Mouse (Mus musculus): Measurements from ENCODE around the gene Abhd14b. TPM values are rescaled to one million over a fixed set of nuclear protein-coding genes. Genes with fewer than 3 reads are reported as not detected.

Gene Abhd14b
- polyA plus RNA-seq, 1 experiment from 2014 or later: 10.7 TPM

DNA sequence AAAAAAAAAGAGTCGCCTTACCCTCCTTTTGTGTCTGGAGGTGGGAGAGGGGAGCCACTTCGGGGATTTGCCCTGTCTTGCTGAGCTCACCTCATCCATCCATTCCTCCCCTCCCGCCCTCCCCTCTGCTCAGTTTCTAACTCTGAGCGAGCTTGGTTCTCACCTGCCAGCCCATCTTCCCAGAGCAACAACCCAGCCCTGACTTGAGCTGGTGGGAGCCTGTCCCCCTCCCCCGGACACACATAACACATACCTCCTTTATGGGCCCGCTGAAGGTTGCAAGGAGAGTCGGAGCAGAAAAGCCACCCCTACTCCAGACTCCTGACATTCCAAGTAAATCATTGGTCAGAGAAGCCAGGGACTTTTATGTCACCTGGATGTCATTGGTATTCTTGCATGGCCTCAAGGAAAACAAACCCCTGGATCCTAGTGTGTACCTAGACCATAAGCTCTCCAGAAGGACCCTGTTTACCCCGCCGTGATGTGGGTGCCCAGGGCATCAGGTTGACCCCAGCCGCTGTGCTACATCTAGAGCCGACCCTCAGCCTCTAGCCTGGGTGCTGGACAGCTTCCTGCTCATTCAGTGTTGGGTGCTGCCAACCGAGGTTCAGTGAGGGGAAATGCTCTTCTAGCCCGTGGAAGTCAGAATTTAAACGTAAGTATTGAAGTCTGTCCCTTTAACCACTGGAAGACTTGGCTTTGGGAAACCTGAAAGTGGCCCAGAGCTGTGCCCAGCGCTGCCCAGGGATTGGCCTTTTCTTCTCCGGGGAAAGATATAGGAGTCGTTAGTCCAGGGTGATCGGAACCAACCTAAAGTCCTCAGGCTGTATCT, 26.0 kb upstream of the Abhd14b start:
- H3K36me3 ChIP-seq (ENCODE audit: control insufficient read depth, insufficient read depth): no peaks in the 10 kb centered on the region
- H3K9ac ChIP-seq (ENCODE audit: low read length): peak overlapping the region; percentile 58
- H3K4me1 ChIP-seq (ENCODE audit: control insufficient read depth, insufficient read depth, low read length): peaks cover 21% of the 10 kb centered on the region
- peak overlapping the region; percentile 49 for H3K4me2 ChIP-seq (ENCODE audit: low read depth, low read length)
- 18% methylated on average over 18 of the region's 18 CpGs for WGBS
- no peaks in the 10 kb centered on the region for H3K27me3 ChIP-seq (ENCODE audit: control insufficient read depth, insufficient read depth, low read length)
- peak overlapping the region; percentile 26; the same call in 1 of the 2 replicates for H3K4me3 ChIP-seq (ENCODE audit: low read length)
- H3K9me3 ChIP-seq (replicated peaks; ENCODE audit: control insufficient read depth, low read length): no peaks in the 10 kb centered on the region
- 0 out of 2 replicates have a peak, but pooled peaks have one; percentile 5 for ATAC-seq (replicated peaks; ENCODE audit: extremely low read depth, insufficient read depth, low FRiP score)
- H3K27ac ChIP-seq (ENCODE audit: low read length): no peak overlapping the region

DNA sequence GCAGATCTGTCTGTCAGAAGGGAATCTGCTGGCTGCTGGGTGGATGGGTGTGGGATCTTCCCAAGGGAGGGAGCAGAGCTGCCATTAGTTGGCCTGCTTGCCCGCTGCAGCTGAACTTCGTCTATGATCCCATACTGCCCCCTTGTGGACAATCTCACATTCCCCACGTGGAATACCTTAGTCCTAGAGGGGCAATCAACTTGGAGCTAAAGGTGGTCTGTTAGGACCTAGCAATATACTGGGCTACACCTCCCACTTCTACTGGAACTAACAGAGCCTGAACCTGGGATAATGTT, 25.4 kb upstream of the Abhd14b start:
- Histone ChIP-seq H3K9ac (ENCODE audit: low read length) (peak overlapping the region; percentile 58), H3K36me3 (ENCODE audit: control insufficient read depth, insufficient read depth) (no peaks in the 10 kb centered on the region), H3K27ac (ENCODE audit: low read length) (no peak overlapping the region), H3K4me1 (ENCODE audit: control insufficient read depth, insufficient read depth, low read length) (peaks cover 18% of the 10 kb centered on the region), H3K27me3 (ENCODE audit: control insufficient read depth, insufficient read depth, low read length) (no peaks in the 10 kb centered on the region), H3K9me3 (replicated peaks; ENCODE audit: control insufficient read depth, low read length) (no peaks in the 10 kb centered on the region), H3K4me2 (ENCODE audit: low read depth, low read length) (peak overlapping the region; percentile 49), H3K4me3 (ENCODE audit: low read length) (peak overlapping the region; percentile 26; the same call in 1 of the 2 replicates)
- ATAC-seq (replicated peaks; ENCODE audit: extremely low read depth, insufficient read depth, low FRiP score): peak; percentile 56
- WGBS: 0% methylated on average over 3 of the region's 3 CpGs

DNA sequence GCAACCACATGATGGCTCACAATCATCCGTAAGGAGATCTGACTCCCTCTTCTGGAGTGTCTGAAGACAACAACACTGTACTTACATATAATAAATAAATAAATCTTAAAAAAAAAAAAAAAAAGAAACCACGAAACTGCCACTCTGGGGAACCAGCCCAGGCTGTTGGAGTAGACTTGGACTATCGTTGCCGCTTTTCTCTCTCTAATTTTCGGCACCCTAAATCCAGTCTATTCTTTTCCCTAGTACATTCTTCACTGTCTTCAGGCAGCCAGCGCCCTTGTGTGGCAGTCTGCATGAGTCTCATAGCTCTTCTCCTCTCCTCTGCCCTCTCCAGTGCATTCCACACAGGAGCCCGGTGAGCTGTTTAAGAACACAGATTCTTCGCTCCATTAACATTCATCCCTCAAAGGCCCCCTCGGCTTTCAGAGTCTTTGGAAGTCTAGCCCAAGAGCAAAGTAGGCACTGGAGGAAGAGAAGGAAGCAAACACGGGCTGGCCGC, 18.5 kb upstream of the Abhd14b start:
- 13% methylated on average over 11 of the region's 11 CpGs for WGBS
- Histone ChIP-seq H3K27me3 (ENCODE audit: control insufficient read depth, insufficient read depth, low read length) (no peaks in the 10 kb centered on the region), H3K4me3 (ENCODE audit: low read length) (peak overlapping the region; percentile 92), H3K27ac (ENCODE audit: low read length) (peak overlapping the region; percentile 95), H3K4me2 (ENCODE audit: low read depth, low read length) (peak overlapping the region; percentile 74), H3K9ac (ENCODE audit: low read length) (peak overlapping the region; percentile 69), H3K36me3 (ENCODE audit: control insufficient read depth, insufficient read depth) (peaks cover 28% of the 10 kb centered on the region), H3K9me3 (replicated peaks; ENCODE audit: control insufficient read depth, low read length) (no peaks in the 10 kb centered on the region), H3K4me1 (ENCODE audit: control insufficient read depth, insufficient read depth, low read length) (peaks cover 10% of the 10 kb centered on the region)
- peak; percentile 54 for ATAC-seq (replicated peaks; ENCODE audit: extremely low read depth, insufficient read depth, low FRiP score)

DNA sequence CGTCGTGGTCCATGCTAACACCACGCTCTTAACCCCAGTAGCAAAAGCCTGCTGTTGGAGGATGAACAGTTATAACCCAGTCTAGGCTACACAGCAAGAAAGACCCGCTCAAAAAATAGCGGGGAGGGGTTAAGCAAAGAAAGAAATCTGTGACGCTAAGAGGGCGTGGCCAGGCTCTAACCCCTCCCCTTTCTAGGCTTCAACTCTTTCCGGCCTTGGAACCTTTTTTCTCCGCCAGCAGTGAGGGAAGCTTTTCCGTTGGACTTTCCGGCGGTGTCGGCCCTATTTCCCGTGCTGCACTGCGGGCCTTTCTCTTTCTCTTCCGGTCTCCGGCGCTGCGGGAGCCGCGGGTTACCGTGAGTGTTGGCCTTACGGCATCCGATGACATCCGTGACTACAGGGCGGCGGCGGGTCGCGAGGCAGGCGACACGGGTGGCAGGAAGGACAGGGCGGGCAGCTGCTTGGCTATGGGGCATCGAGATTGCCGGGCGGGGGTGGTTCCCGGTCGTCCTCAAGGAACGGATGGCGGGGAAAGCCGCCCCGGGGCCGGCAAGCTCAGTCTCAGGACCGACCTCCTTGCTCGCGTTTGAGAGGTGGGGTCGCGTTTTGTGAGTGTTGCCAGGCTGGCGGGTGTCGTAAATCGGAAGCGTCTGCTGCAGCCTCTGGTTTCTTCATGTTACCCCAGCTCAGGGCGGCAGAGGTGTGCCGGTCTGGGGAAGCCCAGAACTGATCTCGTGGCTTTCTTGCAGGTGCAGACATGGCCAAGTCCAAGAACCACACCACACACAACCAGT, 17.8 kb upstream of the Abhd14b start, which contains the start of gene Rpl29:
Gene Rpl29 (plus strand): TSS at position 234 of the 794 bp plus-strand sequence.
- Histone ChIP-seq H3K27me3 (ENCODE audit: control insufficient read depth, insufficient read depth, low read length) (no peaks in the 10 kb centered on the region), H3K9me3 (replicated peaks; ENCODE audit: control insufficient read depth, low read length) (no peaks in the 10 kb centered on the region), H3K27ac (ENCODE audit: low read length) (peak within 1 kb of the TSS; percentile 95), H3K9ac (ENCODE audit: low read length) (peak within 1 kb of the TSS; percentile 96), H3K4me3 (ENCODE audit: low read length) (peak within 1 kb of the TSS; percentile 92), H3K4me2 (ENCODE audit: low read depth, low read length) (peak within 1 kb of the TSS; percentile 87), H3K4me1 (ENCODE audit: control insufficient read depth, insufficient read depth, low read length) (peaks cover 10% of the 10 kb centered on the region), H3K36me3 (ENCODE audit: control insufficient read depth, insufficient read depth) (peaks cover 29% of the 10 kb centered on the region)
- peak; percentile 93 for ATAC-seq (replicated peaks; ENCODE audit: extremely low read depth, insufficient read depth, low FRiP score)
- under 1% methylated on average over 53 of the region's 55 CpGs for WGBS

DNA sequence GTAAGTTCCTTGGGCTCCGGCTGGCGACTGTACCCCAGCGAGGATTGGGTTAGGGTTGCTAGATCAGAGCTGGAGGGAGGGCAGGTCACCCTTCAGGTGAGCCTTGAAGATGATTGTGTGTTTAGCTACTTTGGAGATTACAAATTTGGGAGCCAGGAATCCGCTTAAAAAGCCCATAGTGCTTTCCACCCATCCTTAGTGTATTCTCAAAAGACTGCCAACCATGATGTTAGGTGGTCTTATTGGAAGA, 17.3 kb upstream of the Abhd14b start:
- Histone ChIP-seq H3K27me3 (ENCODE audit: control insufficient read depth, insufficient read depth, low read length) (no peaks in the 10 kb centered on the region), H3K9me3 (replicated peaks; ENCODE audit: control insufficient read depth, low read length) (no peaks in the 10 kb centered on the region), H3K27ac (ENCODE audit: low read length) (peak overlapping the region; percentile 92), H3K4me2 (ENCODE audit: low read depth, low read length) (peak overlapping the region; percentile 87), H3K4me1 (ENCODE audit: control insufficient read depth, insufficient read depth, low read length) (peaks cover 10% of the 10 kb centered on the region), H3K36me3 (ENCODE audit: control insufficient read depth, insufficient read depth) (peaks cover 29% of the 10 kb centered on the region), H3K4me3 (ENCODE audit: low read length) (peak overlapping the region; percentile 92), H3K9ac (ENCODE audit: low read length) (peak overlapping the region; percentile 96)
- 0% methylated on average over 4 of the region's 4 CpGs for WGBS
- ATAC-seq (replicated peaks; ENCODE audit: extremely low read depth, insufficient read depth, low FRiP score): no peak

DNA sequence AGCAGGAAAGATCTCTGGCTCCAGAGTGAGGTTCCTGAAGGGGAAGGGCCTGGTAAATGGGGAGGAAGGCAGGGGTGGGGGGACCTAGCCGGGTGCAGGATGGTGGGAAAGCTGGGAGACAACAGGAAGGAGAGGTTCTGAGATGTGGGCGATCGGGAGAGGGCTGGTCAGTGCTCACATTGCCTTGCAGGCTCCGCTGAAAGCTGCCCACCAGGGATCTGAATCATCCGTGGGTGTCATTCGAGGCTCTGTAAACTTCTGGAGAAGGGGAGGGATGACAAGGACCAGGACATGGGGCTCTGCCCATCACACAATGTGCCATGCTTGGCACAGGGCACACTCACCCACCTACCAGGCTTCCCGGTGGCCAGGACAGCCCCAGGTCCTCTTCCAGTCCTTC, 13.9 kb upstream of the Abhd14b start:
- WGBS: 66% methylated on average over 7 of the region's 7 CpGs
- Histone ChIP-seq H3K27me3 (ENCODE audit: control insufficient read depth, insufficient read depth, low read length) (no peaks in the 10 kb centered on the region), H3K9me3 (replicated peaks; ENCODE audit: control insufficient read depth, low read length) (no peaks in the 10 kb centered on the region), H3K4me1 (ENCODE audit: control insufficient read depth, insufficient read depth, low read length) (peaks cover 17% of the 10 kb centered on the region), H3K4me3 (ENCODE audit: low read length) (no peak overlapping the region), H3K4me2 (ENCODE audit: low read depth, low read length) (no peak overlapping the region), H3K9ac (ENCODE audit: low read length) (no peak overlapping the region), H3K36me3 (ENCODE audit: control insufficient read depth, insufficient read depth) (peaks cover 29% of the 10 kb centered on the region), H3K27ac (ENCODE audit: low read length) (no peak overlapping the region)
- ATAC-seq (replicated peaks; ENCODE audit: extremely low read depth, insufficient read depth, low FRiP score): no peak

DNA sequence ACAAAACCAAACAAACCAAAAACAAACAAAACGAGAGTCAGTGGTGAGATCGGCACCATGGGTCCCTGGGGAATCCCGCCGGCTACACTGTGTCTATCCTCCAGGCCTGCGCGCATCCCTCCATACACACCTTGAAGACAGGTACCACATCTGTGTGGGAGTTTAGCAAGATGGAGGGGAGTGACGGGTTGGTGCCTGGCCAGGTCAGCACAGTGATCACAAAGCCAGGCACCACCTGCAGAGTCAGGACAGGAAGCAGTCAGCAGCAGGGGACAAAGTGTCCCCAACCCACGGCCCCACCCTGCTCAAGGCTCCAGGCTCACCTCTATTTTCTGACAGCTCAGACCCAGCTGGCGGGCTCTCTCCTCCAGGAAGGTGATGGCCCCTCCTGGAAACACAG, 10.7 kb upstream of the Abhd14b start:
- WGBS: 78% methylated on average over 9 of the region's 9 CpGs
- H3K4me3 ChIP-seq (ENCODE audit: low read length): no peak overlapping the region
- H3K9ac ChIP-seq (ENCODE audit: low read length): 0 out of 2 replicates have a peak overlapping the region, but pooled peaks have one; percentile 11
- H3K4me1 ChIP-seq (ENCODE audit: control insufficient read depth, insufficient read depth, low read length): peaks cover 11% of the 10 kb centered on the region
- ATAC-seq (replicated peaks; ENCODE audit: extremely low read depth, insufficient read depth, low FRiP score): no peak
- no peak overlapping the region for H3K27ac ChIP-seq (ENCODE audit: low read length)
- peaks cover 22% of the 10 kb centered on the region for H3K36me3 ChIP-seq (ENCODE audit: control insufficient read depth, insufficient read depth)
- no peak overlapping the region for H3K4me2 ChIP-seq (ENCODE audit: low read depth, low read length)
- H3K27me3 ChIP-seq (ENCODE audit: control insufficient read depth, insufficient read depth, low read length): no peaks in the 10 kb centered on the region
- no peaks in the 10 kb centered on the region for H3K9me3 ChIP-seq (replicated peaks; ENCODE audit: control insufficient read depth, low read length)

DNA sequence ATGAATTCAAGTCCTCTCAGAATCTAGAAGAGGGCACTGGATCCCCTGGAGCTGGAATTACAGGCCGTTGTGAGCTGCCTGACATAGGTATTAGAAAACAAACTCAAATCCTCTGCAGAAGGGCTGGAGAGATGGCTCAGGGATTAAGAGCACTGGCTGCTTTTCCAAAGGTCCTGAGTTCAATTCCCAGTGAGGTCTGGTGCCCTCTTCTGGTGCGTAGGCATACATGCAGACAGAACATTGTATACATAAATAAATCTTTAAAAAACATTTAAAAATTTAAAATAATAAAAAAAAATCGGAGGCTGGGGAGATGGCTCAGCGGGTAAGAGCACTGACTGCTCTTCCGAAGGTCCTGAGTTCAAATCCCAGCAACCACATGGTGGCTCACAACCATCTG, 4.6 kb upstream of the Abhd14b start:
- Histone ChIP-seq H3K4me3 (ENCODE audit: low read length) (no peak overlapping the region), H3K27me3 (ENCODE audit: control insufficient read depth, insufficient read depth, low read length) (no peaks in the 10 kb centered on the region), H3K4me2 (ENCODE audit: low read depth, low read length) (no peak overlapping the region), H3K9ac (ENCODE audit: low read length) (no peak overlapping the region), H3K4me1 (ENCODE audit: control insufficient read depth, insufficient read depth, low read length) (peaks cover 10% of the 10 kb centered on the region), H3K36me3 (ENCODE audit: control insufficient read depth, insufficient read depth) (no peaks in the 10 kb centered on the region), H3K9me3 (replicated peaks; ENCODE audit: control insufficient read depth, low read length) (no peaks in the 10 kb centered on the region), H3K27ac (ENCODE audit: low read length) (no peak overlapping the region)
- no peak for ATAC-seq (replicated peaks; ENCODE audit: extremely low read depth, insufficient read depth, low FRiP score)
- WGBS: 76% methylated on average over 5 of the region's 5 CpGs

DNA sequence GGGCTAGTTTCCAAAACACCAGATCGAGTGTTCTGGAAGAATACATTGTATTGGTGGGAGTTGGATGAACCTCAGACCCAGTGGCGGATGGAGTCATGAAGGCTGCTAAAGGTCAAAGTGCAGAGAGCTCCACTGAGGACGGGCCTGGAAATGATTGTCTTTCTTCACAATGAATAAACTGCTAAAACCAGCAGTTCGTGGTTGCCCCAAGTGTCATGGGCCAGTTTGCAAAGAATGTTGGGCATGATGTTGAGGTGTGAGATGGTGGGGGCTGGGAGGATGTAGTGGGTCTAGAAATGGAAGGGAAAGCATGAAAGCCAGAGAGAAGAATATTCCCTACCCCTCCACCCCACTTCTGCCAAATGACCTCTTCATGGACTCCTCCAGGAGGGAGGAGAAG, 2.4 kb upstream of the Abhd14b start:
- WGBS: 83% methylated on average over 4 of the region's 4 CpGs

More for the DNA sequence above, 2.4 kb upstream of the Abhd14b start:
- no peaks in the 10 kb centered on the region for H3K9me3 ChIP-seq (replicated peaks; ENCODE audit: control insufficient read depth, low read length)
- H3K4me2 ChIP-seq (ENCODE audit: low read depth, low read length): no peak overlapping the region
- no peak overlapping the region for H3K4me3 ChIP-seq (ENCODE audit: low read length)
- no peak overlapping the region for H3K9ac ChIP-seq (ENCODE audit: low read length)
- H3K4me1 ChIP-seq (ENCODE audit: control insufficient read depth, insufficient read depth, low read length): peaks cover 14% of the 10 kb centered on the region
- H3K36me3 ChIP-seq (ENCODE audit: control insufficient read depth, insufficient read depth): no peaks in the 10 kb centered on the region
- no peak overlapping the region for H3K27ac ChIP-seq (ENCODE audit: low read length)
- no peak for ATAC-seq (replicated peaks; ENCODE audit: extremely low read depth, insufficient read depth, low FRiP score)
- H3K27me3 ChIP-seq (ENCODE audit: control insufficient read depth, insufficient read depth, low read length): no peaks in the 10 kb centered on the region
